Mouse (Mus musculus) cerebellum, adult (tissue): ENCODE results near the gene Pim2.

Source experiments
- ATAC-seq: cut with Nextera tagmentation; 2 replicates; pipeline ENCODE4 v1.9.2; 2017; ENCODE audit warnings: mild to moderate bottlenecking, moderate library complexity, mixed read lengths; ENCODE audit not compliant: insufficient number of reproducible peaks, low FRiP score, low TSS enrichment

Pim2 gene

GRCm38 (mm10) chrX:7878007-7878419, at the start of gene Pim2:
Gene Pim2, plus strand, starts transcription at chrX:7878262.
- ATAC-seq = peak; percentile 85

GRCm38 (mm10) chrX:7837146-7837545, 40.9 kb upstream of the Pim2 start:
- ATAC-seq = no peak

DNA sequence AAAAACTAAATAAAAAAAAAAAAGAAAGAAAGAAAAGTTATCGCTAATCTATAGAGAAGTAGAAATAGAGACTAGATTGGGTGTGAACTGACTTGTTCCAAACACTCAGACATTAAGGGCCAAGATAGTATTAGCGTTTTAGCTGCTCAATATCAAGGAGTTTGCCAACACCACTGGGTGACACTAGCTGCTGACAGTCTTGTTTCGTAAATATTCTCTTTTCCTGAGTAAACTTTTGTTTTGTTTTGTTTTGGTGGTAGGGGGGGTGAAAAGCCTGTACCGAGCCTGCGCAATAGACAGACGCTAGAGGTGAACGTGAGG, 37.3 kb upstream of the Pim2 start:
- ATAC-seq = no peak

GRCm38 (mm10) chrX:7841163-7842162, 36.6 kb upstream of the Pim2 start, which contains the start of gene Otud5:
Gene Otud5, plus strand, starts transcription at chrX:7841364.
- peak; percentile 97 for ATAC-seq

DNA sequence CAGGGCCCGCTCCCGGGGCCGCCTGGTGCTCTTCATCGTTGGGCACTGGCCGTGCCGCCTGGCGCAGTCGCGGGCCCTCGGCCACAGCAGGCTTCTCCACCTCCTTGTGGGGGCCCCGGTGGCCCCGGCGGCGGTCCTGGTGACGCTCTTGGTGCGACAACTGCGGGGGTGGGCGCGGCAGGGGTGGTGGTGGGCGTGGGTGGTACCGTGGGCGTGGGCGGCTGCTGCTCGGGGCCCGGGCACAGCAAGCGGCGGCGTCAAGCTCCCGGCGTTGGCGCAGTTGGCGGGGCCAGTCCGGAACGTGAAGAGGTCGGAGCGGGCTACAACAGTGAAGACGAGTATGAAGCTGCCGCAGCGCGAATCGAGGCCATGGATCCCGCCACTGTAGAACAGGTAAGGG, 35.7 kb upstream of the Pim2 start:
- ATAC-seq = no peak

- no peak for ATAC-seq
Measured at GRCm38 (mm10) chrX:7847845-7848244, 30.2 kb upstream of the Pim2 start.

DNA sequence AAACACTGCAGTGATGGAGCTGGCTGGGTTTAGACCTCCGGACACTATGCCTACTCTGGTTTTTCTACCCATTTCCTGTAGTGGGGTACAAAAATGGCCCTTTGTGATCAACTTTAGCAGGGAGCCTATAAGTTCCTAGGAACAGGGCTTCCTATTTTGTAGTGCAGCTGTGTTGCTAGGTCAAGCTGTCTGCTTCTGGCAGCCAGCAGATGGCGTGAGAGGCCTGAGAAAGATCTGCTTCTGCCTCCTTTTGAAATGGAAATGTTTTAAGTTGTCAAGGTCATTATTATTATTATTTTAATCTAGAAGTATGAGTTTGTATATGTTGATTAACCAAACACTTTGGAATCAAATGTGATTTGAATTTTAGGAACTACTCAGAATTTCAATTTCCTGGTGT, 23.5 kb upstream of the Pim2 start:
- ATAC-seq = no peak

DNA sequence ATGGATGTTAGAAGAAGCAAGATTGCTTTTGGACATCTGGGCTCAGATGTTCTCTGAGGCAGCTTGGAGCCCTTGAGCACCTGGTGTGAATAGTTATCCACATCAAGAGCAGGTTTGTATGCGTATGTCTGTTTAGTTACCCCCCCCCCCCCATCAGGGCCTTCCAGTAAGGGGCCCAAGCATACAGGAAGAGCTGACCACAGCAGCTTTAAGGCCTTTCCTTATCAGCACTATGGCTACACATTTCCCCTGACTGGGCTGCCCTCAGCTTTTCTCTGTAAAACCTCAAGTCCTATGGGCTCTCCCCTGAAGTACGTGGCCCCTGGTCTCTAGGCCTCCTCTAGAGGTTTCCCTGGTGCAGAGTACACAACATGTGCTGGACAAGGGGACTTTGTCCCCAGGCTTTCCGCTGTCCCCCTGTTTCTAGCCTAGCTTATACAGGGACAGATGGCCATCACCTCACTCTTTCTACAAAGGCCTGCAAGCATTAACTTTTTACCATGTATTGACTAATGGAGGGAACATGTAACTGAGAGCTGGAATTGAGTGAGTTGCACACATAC, 18.8 kb upstream of the Pim2 start:
- no peak for ATAC-seq

DNA sequence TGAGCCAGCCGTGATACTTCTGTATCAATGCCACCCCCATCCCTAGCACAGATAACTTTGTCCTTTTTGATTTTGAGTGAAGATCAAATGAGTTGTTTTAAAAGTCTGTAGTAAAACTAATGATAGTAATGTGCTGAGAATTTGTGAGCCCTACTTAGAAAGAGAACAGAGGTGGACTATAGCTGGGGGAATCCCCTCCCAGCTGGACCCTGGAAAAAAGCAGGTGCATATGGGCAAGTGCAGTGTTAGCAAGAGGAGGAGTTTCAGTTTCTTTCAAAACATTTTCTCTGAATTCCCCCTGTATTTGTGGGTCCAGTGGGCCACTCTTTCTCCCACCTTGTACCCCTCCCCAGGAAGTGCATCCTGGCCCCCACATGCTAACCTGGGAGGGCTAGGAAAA, 14.9 kb upstream of the Pim2 start:
- ATAC-seq = no peak

DNA sequence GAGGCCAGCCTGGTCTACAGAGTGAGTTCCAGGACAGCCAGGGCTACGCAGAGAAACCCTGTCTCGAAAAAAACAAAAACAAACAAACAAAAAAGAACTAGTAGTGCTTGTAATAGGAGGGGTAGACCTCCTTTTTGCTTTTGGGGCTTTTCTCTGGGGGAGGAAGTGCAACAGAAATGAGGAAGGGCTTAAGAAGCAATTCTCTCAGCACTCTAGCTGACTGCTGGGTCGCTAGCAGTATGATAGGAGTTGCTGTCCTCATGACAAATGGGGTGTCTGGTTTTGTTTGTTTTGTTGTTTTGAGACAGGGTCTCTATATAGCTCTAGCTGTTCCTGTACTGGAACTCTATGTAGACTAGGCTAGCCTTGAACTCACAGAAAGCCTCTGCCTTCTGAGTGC, 13.5 kb upstream of the Pim2 start:
- ATAC-seq = no peak

GRCm38 (mm10) chrX:7865343-7865742, 12.7 kb upstream of the Pim2 start:
- no peak for ATAC-seq

DNA sequence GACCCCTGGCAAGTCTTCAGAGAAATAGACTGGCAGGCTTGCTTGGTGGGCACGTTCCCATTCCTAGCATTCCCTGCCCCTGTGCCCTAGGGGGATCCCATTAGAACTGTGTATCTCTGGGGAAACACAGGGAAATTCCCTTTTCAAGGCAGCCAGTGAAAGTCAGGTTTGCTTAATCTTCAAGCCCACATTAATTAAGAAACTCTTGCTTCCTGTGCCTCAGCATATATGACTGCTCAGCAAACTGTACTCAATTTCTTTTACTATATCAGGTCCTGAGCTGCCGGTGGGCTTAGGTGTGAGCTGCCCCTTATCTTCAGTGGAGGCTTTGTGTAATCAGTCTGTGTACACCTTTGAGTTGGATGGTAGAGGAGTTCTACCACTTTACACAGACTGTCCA, 12.3 kb upstream of the Pim2 start:
- ATAC-seq = no peak

- no peak for ATAC-seq
Measured at GRCm38 (mm10) chrX:7867141-7867540, 10.9 kb upstream of the Pim2 start.

- ATAC-seq = no peak
Measured at GRCm38 (mm10) chrX:7868506-7868905, 9.6 kb upstream of the Pim2 start.

GRCm38 (mm10) chrX:7869826-7870225, 8.2 kb upstream of the Pim2 start:
- no peak for ATAC-seq

GRCm38 (mm10) chrX:7878495-7878894, 433 bp downstream of the Pim2 start:
- ATAC-seq = 0 out of 2 replicates have a peak, but pooled peaks have one; percentile 11

DNA sequence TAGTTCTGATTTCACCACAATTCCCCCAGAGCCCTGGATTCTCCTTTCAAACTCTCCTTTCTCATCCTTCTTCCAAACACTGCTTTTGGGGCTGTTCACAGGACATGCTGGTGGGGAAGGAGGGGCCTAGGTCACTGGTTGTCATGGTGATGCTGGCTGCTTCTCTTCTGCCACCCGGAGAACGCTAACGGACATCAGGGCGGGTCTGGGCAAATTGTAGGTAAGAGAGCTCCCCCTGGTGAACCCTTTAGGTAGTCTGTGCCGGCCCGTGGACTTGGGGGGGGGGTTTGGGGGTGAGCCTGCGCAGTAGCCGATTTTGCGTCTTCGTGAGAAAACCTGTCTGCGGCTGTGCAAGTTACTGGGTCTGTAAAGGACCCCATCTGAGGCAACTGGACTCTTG, 1.8 kb downstream of the Pim2 start:
- ATAC-seq = peak; percentile 49

GRCm38 (mm10) chrX:7883841-7884567, 5.9 kb downstream of the Pim2 start, which contains the start of gene Slc35a2:
Gene Slc35a2, plus strand, starts transcription at chrX:7884028.
- ATAC-seq = peak; percentile 93

DNA sequence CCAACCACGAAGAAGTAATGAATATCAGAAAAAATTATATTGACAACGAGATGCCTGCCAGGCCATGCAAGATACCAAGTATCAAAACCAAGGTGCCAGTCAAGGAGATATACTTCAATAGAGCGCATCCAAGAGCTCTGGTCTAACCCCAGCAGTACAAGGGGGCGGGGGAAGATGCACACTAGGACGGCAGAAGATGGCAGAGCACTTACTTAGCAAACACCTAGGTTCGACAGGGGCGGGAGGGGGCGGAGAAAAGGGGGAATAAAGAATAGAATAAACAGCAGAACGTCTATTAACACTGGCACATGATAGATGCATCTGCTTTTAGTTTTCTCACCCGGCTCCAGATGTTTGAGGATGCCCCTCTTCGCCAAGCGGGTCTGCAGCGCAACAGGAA, 20.1 kb downstream of the Pim2 start:
- ATAC-seq = no peak

DNA sequence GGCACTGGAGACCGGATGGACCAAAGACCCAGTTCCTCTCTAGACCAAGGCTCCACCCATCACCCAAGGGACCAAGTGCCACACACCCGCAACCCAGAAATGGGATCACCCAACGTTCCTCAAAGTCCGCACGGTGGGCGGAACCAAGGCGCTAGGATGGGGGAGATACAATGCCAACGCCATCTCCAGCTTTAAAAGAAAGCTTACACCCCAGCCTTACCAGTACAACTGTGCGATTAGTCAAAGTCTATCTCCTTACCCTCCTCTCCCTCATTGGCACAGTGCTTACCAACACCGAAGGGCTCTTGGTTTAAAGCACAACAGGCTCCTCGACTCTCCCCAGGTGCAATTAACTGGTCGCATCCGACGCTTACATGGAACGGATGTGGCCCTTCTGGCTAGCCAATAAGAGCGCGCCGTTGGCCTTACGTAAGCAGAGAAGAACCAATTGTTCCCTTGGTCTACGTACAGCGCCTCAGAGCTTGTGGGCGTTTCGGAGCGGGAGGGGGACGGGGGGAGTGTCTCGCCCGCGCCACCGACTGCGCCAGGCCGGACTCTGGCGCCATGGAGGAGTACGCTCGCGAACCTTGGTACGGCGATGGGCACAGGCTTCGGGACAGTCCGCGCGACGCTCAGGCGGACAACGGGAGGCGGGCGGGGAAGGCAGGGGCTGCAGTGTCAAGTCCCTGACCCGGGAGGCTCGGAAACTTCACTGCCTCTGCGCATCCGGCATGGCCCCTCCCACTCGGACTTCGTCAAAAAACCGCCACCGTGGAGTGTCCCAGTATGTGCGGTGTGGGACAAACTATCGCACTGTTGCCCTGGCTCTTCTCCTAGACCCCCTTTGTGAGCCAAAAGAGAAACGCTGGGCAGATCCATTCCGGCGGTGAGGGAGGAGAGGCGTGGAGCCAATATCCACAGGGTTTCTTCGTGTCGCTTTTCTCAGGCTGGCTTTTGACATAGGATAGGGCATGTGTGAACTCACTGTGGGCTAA, 21.1 kb downstream of the Pim2 start, which contains the start of the genes Pqbp1 and Timm17b:
TSS of gene Pqbp1 (minus strand) at position 390 of the 995 bp plus-strand sequence.
TSS of gene Timm17b (plus strand) at position 478 of the 995 bp plus-strand sequence.
- ATAC-seq = peak; percentile 99
